Mouse (Mus musculus) lung, postnatal 0 days (tissue): Measurements from ENCODE around the gene Fbxl17. TPM values are rescaled to one million over a fixed set of nuclear protein-coding genes. Genes with fewer than 3 reads are reported as not detected.

ENCODE experiments used
- ATAC-seq: fragments of 200-750 bp; cut with Nextera tagmentation; 2 replicates; pipeline ENCODE4 v1.8.0; 2017; ENCODE audit warnings: moderate library complexity
- DNase-seq: peaks from one replicate; pipeline ENCODE4 v3.0.0-alpha.2; 2016; ENCODE audit warnings: low spot score
- H3K27ac ChIP-seq: fragments of 300-500 bp; sonication (generic); 2 replicates; pipeline ENCODE4 v1.5.1; 2014; ENCODE audit warnings: antibody characterized with exemption, mild to moderate bottlenecking, low read length, mixed read lengths
- H3K27me3 ChIP-seq: fragments of 300-500 bp; sonication (generic); replicated peaks from 2 replicates; pipeline ENCODE4 v1.6.1; 2014; ENCODE audit warnings: low read length, mixed read lengths; ENCODE audit not compliant: insufficient read depth
- H3K36me3 ChIP-seq: fragments of 300-500 bp; sonication (generic); 2 replicates; pipeline ENCODE4 v1.6.1; 2014; ENCODE audit warnings: low read length, mixed read lengths; ENCODE audit not compliant: insufficient read depth
- H3K4me1 ChIP-seq: fragments of 300-500 bp; sonication (generic); 2 replicates; pipeline ENCODE4 v1.6.1; 2014; ENCODE audit warnings: antibody characterized with exemption, low read depth, low read length, mixed read lengths; ENCODE audit not compliant: insufficient read depth
- H3K4me2 ChIP-seq: fragments of 300-500 bp; sonication (generic); replicated peaks from 2 replicates; pipeline ENCODE4 v1.6.1; 2014; ENCODE audit warnings: low read depth, mild to moderate bottlenecking, low read length, moderate library complexity, mixed read lengths
- H3K4me3 ChIP-seq: fragments of 300-500 bp; sonication (generic); 2 replicates; pipeline ENCODE4 v1.5.1; 2014; ENCODE audit warnings: low read depth, low read length
- H3K9ac ChIP-seq: fragments of 300-500 bp; sonication (generic); replicated peaks from 2 replicates; pipeline ENCODE4 v1.6.1; 2014; ENCODE audit warnings: low read depth, mild to moderate bottlenecking
- H3K9me3 ChIP-seq: fragments of 300-500 bp; sonication (generic); 2 replicates; pipeline ENCODE4 v1.6.1; 2016; ENCODE audit warnings: low read length, mixed read lengths
- CTCF ChIP-seq: IDR thresholded peaks from 2 replicates; pipeline ENCODE4 v1.5.1; 2016; ENCODE audit warnings: antibody characterized with exemption, mild to moderate bottlenecking
- EP300 ChIP-seq: IDR thresholded peaks from 2 replicates; pipeline ENCODE4 v1.6.1; 2016; ENCODE audit warnings: antibody characterized with exemption, mild to moderate bottlenecking, control low read depth
- WGBS: fragments of 180-500 bp; shearing (Covaris S2); extraction: QIAGEN DNeasy Blood & Tissue Kit; methylation state at CpG from one replicate; pipeline ENCODE4 v1.1.7; 2014; 5-methylcytosine and 5-hydroxymethylcytosine counted together
- polyA plus RNA-seq: library from polyadenylated mRNA; unstranded; fragments of >200 nt; fragmentation: Nextera tagmentation; extraction: Ambion mirVana; gene quantifications from 2 replicates; pipeline ENCODE4 v1.2.1, GENCODE M21; 2015

The Fbxl17 gene
- polyA plus RNA-seq, 1 experiment from 2014 or later: 6.9 TPM

GRCm38 (mm10) chr17:63259091-63259490, 240.7 kb downstream of the Fbxl17 start:
- no peak overlapping the region for H3K4me3 ChIP-seq
- TF ChIP-seq CTCF: no peak
- no peak for TF ChIP-seq EP300
- no peaks in the 10 kb centered on the region for H3K36me3 ChIP-seq
- H3K4me2 ChIP-seq: no peak overlapping the region
- WGBS: 83% methylated on average over 3 of the region's 3 CpGs
- H3K4me1 ChIP-seq: no peaks in the 10 kb centered on the region
- ATAC-seq: no peak
- no peaks in the 10 kb centered on the region for H3K27me3 ChIP-seq
- no peak for DNase-seq
- H3K9ac ChIP-seq: no peak overlapping the region
- no peaks in the 10 kb centered on the region for H3K9me3 ChIP-seq
- H3K27ac ChIP-seq: no peak overlapping the region

- 56% methylated on average over 7 of the region's 7 CpGs for WGBS
- Histone ChIP-seq H3K4me1 (no peaks in the 10 kb centered on the region), H3K27ac (no peak overlapping the region), H3K4me3 (no peak overlapping the region), H3K27me3 (no peaks in the 10 kb centered on the region), H3K9ac (no peak overlapping the region), H3K4me2 (no peak overlapping the region), H3K9me3 (0 out of 2 replicates have a peak, but pooled peaks cover 2% of the 10 kb centered on the region), H3K36me3 (no peaks in the 10 kb centered on the region)
- TF ChIP-seq EP300 (no peak), CTCF (no peak)
- DNase-seq (no peak), ATAC-seq (no peak)
Measured at GRCm38 (mm10) chr17:63246144-63246619, 253.6 kb downstream of the Fbxl17 start.

GRCm38 (mm10) chr17:63245472-63245871, 254.3 kb downstream of the Fbxl17 start:
- H3K9me3 ChIP-seq: 0 out of 2 replicates have a peak, but pooled peaks cover 2% of the 10 kb centered on the region
- WGBS: 89% methylated on average over 9 of the region's 9 CpGs
- no peak for TF ChIP-seq EP300
- no peak for TF ChIP-seq CTCF
- no peak for ATAC-seq
- H3K4me2 ChIP-seq: no peak overlapping the region
- H3K4me3 ChIP-seq: no peak overlapping the region
- H3K27me3 ChIP-seq: no peaks in the 10 kb centered on the region
- no peak overlapping the region for H3K27ac ChIP-seq
- H3K36me3 ChIP-seq: no peaks in the 10 kb centered on the region
- H3K9ac ChIP-seq: no peak overlapping the region
- DNase-seq: no peak
- H3K4me1 ChIP-seq: no peaks in the 10 kb centered on the region

GRCm38 (mm10) chr17:63242761-63243160, 257.1 kb downstream of the Fbxl17 start:
- Histone ChIP-seq H3K36me3 (no peaks in the 10 kb centered on the region), H3K4me1 (no peaks in the 10 kb centered on the region), H3K4me2 (no peak overlapping the region), H3K27me3 (no peaks in the 10 kb centered on the region), H3K27ac (no peak overlapping the region), H3K4me3 (no peak overlapping the region), H3K9ac (no peak overlapping the region), H3K9me3 (0 out of 2 replicates have a peak, but pooled peaks cover 2% of the 10 kb centered on the region)
- DNase-seq: no peak
- no peak for ATAC-seq
- TF ChIP-seq CTCF (no peak), EP300 (no peak)
- 95% methylated on average over 3 of the region's 3 CpGs for WGBS

GRCm38 (mm10) chr17:63240731-63241106, 259.1 kb downstream of the Fbxl17 start:
- no peak overlapping the region for H3K27ac ChIP-seq
- DNase-seq: no peak
- H3K9me3 ChIP-seq: 0 out of 2 replicates have a peak, but pooled peaks cover 2% of the 10 kb centered on the region
- 85% methylated on average over 5 of the region's 5 CpGs for WGBS
- no peaks in the 10 kb centered on the region for H3K36me3 ChIP-seq
- ATAC-seq: no peak
- H3K27me3 ChIP-seq: no peaks in the 10 kb centered on the region
- no peak overlapping the region for H3K9ac ChIP-seq
- H3K4me2 ChIP-seq: no peak overlapping the region
- TF ChIP-seq CTCF: no peak
- TF ChIP-seq EP300: no peak
- no peak overlapping the region for H3K4me3 ChIP-seq
- H3K4me1 ChIP-seq: no peaks in the 10 kb centered on the region

- TF ChIP-seq CTCF: no peak
- TF ChIP-seq EP300: no peak
- Histone ChIP-seq H3K9me3 (0 out of 2 replicates have a peak, but pooled peaks cover 2% of the 10 kb centered on the region), H3K4me1 (no peaks in the 10 kb centered on the region), H3K27ac (no peak overlapping the region), H3K4me2 (no peak overlapping the region), H3K27me3 (no peaks in the 10 kb centered on the region), H3K36me3 (no peaks in the 10 kb centered on the region), H3K9ac (no peak overlapping the region), H3K4me3 (no peak overlapping the region)
- DNase-seq (peak; percentile 19), ATAC-seq (no peak)
- 58% methylated on average over 9 of the region's 9 CpGs for WGBS
Measured at GRCm38 (mm10) chr17:63240021-63240730, 259.6 kb downstream of the Fbxl17 start.
